8 mouse cellular contexts compared by ENCODE assay signal in genomic region chr6:144181083-144181866, GRCm38 (mm10).
DNase-seq lines count a peak whose midpoint lies in the region; ATAC-seq lines count a peak whose summit lies in the region.

No protein-coding gene starts in this region.

- WGBS in heart, embryonic 12.5 days, result 57% methylated on average over 12 of the region's 12 CpGs
- 30% methylated on average over 12 of the region's 12 CpGs for WGBS in midbrain, embryonic 16.5 days

- H3K27me3 ChIP-seq in heart, embryonic 12.5 days (replicated peaks), result no peaks in the 10 kb centered on the region
- H3K27me3 ChIP-seq in midbrain, embryonic 16.5 days (ENCODE audit: control insufficient read depth, insufficient read depth, low read depth, low read length), result no peaks in the 10 kb centered on the region

- H3K36me3 ChIP-seq in heart, embryonic 12.5 days, result no peaks in the 10 kb centered on the region
- no peaks in the 10 kb centered on the region for H3K36me3 ChIP-seq in midbrain, embryonic 16.5 days (ENCODE audit: control insufficient read depth, insufficient read depth, low read length)

- H3K27ac ChIP-seq in heart, embryonic 12.5 days (ENCODE audit: poor library complexity, severe bottlenecking), result peak overlapping the region; percentile 57; the same call in 1 of the 2 replicates
- H3K27ac ChIP-seq in midbrain, embryonic 16.5 days (ENCODE audit: low read length), result peak overlapping the region; percentile 71

- no peaks in the 10 kb centered on the region for H3K9me3 ChIP-seq in heart, embryonic 12.5 days (replicated peaks)
- H3K9me3 ChIP-seq in midbrain, embryonic 16.5 days (replicated peaks; ENCODE audit: control insufficient read depth, low read length, poor library complexity, severe bottlenecking), result no peaks in the 10 kb centered on the region

- peak overlapping the region; percentile 48 for H3K4me2 ChIP-seq in heart, embryonic 12.5 days
- peak overlapping the region; percentile 55 for H3K4me2 ChIP-seq in midbrain, embryonic 16.5 days (ENCODE audit: low read length)

- no peak for ATAC-seq in heart, embryonic 12.5 days (ENCODE audit: insufficient number of reproducible peaks, low FRiP score)
- ATAC-seq in midbrain, embryonic 16.5 days, result no peak
- no peak for ATAC-seq in monocyte, adult 5-6 weeks (replicated peaks; ENCODE audit: insufficient number of reproducible peaks, low FRiP score, low TSS enrichment, poor library complexity, severe bottlenecking)

- DNase-seq in embryo, embryonic 9.5 days (ENCODE audit: extremely low spot score), result peak; percentile 25
- DNase-seq in embryo, embryonic 10.5 days (ENCODE audit: low spot score), result no peak
- peak; percentile 59 to 64 for DNase-seq in cerebellum, postnatal 14 days
- peak; percentile 12 for DNase-seq in kidney, postnatal 14 days
- DNase-seq in frontal cortex, postnatal 36 days (ENCODE audit: low spot score in 2 of 2), result no peak

- H3K4me1 ChIP-seq in heart, embryonic 12.5 days (replicated peaks), result peaks cover 3% of the 10 kb centered on the region; the same call in 1 of the 2 replicates
- H3K4me1 ChIP-seq in midbrain, embryonic 16.5 days (ENCODE audit: control insufficient read depth, insufficient read depth, low read length), result peaks cover 10% of the 10 kb centered on the region

- H3K9ac ChIP-seq in heart, embryonic 12.5 days, result 0 out of 2 replicates have a peak overlapping the region, but pooled peaks have one; percentile 36
- H3K9ac ChIP-seq in midbrain, embryonic 16.5 days (ENCODE audit: low read depth, low read length), result peak overlapping the region; percentile 58

- peak overlapping the region; percentile 37 for H3K4me3 ChIP-seq in heart, embryonic 12.5 days
- H3K4me3 ChIP-seq in midbrain, embryonic 16.5 days (ENCODE audit: low read depth, low read length), result peak overlapping the region; percentile 26

Comparison
In these comparisons a context has a peak if more than half of its experiments do, and no peak if none do; other contexts are left out.
1. DNase-seq: peak in embryo, embryonic 9.5 days (single experiment), cerebellum, postnatal 14 days (2 of 2) and kidney, postnatal 14 days (single experiment); none in embryo, embryonic 10.5 days (single experiment) and frontal cortex, postnatal 36 days (0 of 2).